Mouse (Mus musculus): ENCODE results near the gene Nrip1.

- TF ChIP-seq MAX (IDR thresholded peaks at IDR 0.05) (no peak), CTCF (IDR thresholded peaks at IDR 0.05; ENCODE audit: control insufficient read depth, insufficient read depth, insufficient read length) (no peak), CEBPB (IDR thresholded peaks at IDR 0.05; ENCODE audit: low read depth) (no peak), MYOD1 (IDR thresholded peaks at IDR 0.05; ENCODE audit: control insufficient read depth, insufficient read length, low read depth) (no peak), USF1 (IDR thresholded peaks at IDR 0.05; ENCODE audit: low read depth) (no peak), MYOG (IDR thresholded peaks at IDR 0.05; ENCODE audit: control insufficient read depth, extremely low read depth, insufficient read length) (no peak)
Observed at GRCm38 (mm10) chr16:76323141-76323540, 50.5 kb downstream of the Nrip1 start.
